Mouse (Mus musculus) frontal cortex, adult 2 months (tissue): ENCODE measurements around the gene Uhmk1. TPM values are rescaled to one million over a fixed set of nuclear protein-coding genes. Genes with fewer than 3 reads are reported as not detected.
"Not testable (repeated sequence)": the region's sequence is repeated elsewhere in the genome, so short reads cannot be mapped to it uniquely, and the experiment has no call there.

Experiments used
- DNase-seq, 2 experiments: peaks; one replicate each; pipeline ENCODE4 v3.0.0; 2022; ENCODE audit warnings: low spot score in 1 of 2; ENCODE audit errors: extremely low spot score in 1 of 2
- polyA plus RNA-seq: library from polyadenylated mRNA; depleted of rRNA; stranded (reverse); fragments of >200 nt; gene quantifications from 2 replicates; pipeline ENCODE4 v1.2.3, GENCODE M21; 2012; rRNA removed

Gene Uhmk1
- polyA plus RNA-seq: 75.1 and 75.6 TPM in 2 replicates

GRCm38 (mm10) chr1:170214757-170215522, at the start of gene Uhmk1:
Gene Uhmk1 (minus strand): TSS chr1:170215397.
- peak; percentile 67 to 89 for DNase-seq

GRCm38 (mm10) chr1:170255560-170255910, 40.3 kb upstream of the Uhmk1 start:
- peak; percentile 81 to 91 for DNase-seq

DNA sequence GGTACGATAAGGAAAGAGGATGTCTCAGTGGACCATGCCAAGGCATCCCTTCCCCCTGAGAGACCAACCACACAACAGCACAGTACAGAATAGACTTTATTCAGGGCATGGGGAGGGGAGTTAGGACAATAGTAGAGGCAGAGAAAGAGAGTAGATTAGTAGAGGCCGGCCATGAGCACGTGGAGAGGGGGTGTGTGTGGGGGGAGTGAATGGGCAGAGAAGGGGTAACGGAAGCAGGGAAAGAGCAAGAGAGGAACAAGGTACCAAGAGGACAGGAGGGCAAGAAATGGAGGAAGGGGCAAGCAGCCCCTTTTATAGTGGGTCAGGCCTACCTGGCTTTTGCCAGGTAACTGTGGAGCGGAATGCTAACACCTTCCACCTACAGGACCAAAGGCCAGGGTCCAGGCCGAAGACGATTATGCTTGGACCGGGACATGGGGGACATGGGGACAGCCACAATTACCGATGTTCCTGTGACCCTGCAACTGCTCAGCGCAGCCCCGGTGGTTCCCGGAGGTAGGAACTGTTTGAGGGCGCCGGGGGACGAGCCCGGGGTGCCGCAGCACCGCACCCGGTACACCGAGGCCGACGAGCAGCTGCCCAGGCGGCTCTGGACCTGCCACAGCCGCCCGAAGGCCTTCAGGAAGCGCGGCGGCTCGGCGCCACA, 39.8 kb upstream of the Uhmk1 start:
- DNase-seq: no peak

DNA sequence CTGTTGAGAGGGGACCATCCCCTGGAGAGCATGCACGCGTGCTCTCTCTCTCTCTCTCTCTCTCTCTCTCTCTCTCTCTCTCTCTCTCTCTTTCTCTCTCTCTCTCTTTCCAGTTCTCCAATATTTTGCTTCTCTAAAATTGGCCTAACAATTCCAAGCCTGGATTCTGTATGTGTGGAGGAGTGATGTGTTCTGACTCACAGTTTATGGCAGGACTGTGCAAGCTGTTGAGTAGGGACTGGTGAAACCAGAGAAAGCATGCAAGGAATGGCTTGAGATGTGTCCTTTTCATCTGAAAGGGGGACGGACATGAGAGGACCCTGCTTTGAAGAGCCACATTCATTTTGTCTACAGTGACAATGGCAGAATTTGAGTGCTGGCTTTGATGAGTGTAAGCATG, 29.8 kb upstream of the Uhmk1 start:
- DNase-seq: peak in 1 of 2 experiments; percentile 44

DNA sequence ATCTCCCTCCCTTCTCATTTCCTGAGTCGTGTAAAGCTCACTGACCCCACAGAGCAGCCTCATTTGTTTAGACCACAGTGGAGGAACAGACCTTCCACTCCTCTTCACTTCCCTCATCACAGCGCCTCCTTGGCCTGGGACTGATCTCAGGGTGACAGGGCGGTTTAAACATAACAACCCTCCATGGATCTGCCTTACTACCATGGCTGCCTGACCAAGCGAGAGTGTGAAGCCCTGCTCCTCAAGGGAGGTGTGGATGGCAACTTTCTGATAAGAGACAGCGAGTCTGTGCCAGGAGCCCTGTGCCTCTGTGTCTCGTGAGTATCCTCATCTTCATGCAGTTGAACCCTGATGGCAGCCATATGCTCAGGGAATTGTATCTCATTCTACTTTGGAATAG, 17.5 kb upstream of the Uhmk1 start, which contains the start of gene Sh2d1b2:
Gene Sh2d1b2 (plus strand): TSS at position 62 of the 400 bp plus-strand sequence.
- DNase-seq: not testable (repeated sequence)

DNA sequence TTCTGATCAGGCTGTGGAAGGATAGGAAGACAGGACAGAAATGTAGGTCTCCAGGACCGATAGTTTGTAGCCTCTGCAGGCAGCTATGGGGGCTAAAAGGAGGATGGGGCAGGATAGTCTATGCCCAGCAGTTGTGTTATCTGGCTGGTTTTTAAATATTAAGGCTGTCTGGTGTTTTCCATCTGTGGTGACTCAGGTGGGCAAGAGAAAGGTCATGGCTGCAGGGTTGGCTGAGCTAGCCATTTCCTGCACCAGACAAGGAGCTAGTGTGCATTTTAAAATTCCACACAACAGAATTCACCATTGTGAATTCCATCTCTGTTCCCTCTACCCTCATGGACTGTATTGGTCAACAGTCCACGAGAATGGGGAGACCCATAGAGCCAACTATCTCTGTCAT, 8.1 kb upstream of the Uhmk1 start:
- no peak for DNase-seq

GRCm38 (mm10) chr1:170220351-170220750, 5.2 kb upstream of the Uhmk1 start:
- DNase-seq: no peak

GRCm38 (mm10) chr1:170218091-170218884, 3.1 kb upstream of the Uhmk1 start:
- peak; percentile 22 to 62 for DNase-seq

- DNase-seq: no peak
Measured at GRCm38 (mm10) chr1:170215590-170215989, 393 bp upstream of the Uhmk1 start.

- no peak for DNase-seq
Measured at GRCm38 (mm10) chr1:170214383-170214756, 827 bp downstream of the Uhmk1 start.

DNA sequence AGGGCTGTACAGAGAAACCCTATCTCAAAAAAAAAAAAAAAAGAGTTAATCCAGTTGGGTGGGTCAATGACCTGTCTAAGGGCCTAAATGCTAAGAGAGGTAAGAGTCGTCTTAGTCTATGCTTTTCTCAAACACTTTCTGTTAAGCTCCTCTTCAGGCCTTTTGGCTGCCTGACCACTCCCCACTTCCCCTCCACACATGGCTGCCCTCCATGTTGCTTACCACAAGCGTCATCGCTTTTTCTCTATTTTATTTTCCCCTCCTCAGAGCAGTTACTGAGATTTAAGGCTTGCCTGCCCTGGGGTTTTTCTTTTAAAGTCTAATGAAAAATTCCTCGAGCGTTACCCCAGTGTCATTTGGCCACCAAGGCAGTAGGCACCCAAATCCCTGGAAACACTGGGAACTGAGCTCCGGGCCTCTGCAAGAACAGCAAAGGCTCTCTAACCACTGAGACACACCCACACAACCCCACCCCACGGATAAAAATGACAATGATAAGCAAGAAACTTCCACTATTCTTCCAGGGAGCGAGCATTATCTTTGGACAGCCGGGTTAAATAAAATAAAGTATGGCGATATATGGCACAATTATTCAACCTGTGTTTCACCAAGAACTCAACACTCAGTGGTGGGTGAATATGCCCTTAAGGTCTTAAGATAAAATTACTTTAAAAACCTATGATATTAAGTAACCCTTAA, 1.9 kb downstream of the Uhmk1 start:
- no peak for DNase-seq

DNA sequence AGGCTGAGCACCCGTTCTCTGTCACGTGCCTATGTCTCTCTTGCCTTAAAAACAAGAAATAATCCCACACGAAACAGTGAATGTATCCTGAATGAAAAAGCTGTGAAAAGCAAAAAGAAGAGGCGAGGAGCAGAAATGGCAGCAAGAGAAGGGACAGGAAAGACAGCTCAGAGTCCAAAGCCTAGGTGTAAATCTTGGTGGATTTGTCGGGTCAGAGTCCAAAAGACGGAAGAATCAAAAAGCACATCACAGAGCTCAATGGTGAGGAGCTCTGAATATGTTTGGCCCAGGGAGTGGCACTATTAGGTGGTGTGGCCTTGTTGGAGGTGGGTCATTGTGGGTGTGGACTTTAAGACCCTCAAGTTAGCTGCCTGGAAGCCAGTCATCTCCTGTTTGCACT, 8.8 kb downstream of the Uhmk1 start:
- DNase-seq: no peak

GRCm38 (mm10) chr1:170200379-170200778, 14.8 kb downstream of the Uhmk1 start:
- DNase-seq: peak in 1 of 2 experiments; percentile 56

GRCm38 (mm10) chr1:170196211-170196610, 19.0 kb downstream of the Uhmk1 start:
- no peak for DNase-seq

GRCm38 (mm10) chr1:170191925-170192324, 23.3 kb downstream of the Uhmk1 start:
- DNase-seq: no peak

GRCm38 (mm10) chr1:170190225-170190624, 25.0 kb downstream of the Uhmk1 start:
- no peak for DNase-seq

- DNase-seq: peak; percentile 33 to 46
Measured at GRCm38 (mm10) chr1:170188601-170189000, 26.6 kb downstream of the Uhmk1 start.

- DNase-seq: peak; percentile 31 to 72
Measured at GRCm38 (mm10) chr1:170186531-170186930, 28.7 kb downstream of the Uhmk1 start.

DNA sequence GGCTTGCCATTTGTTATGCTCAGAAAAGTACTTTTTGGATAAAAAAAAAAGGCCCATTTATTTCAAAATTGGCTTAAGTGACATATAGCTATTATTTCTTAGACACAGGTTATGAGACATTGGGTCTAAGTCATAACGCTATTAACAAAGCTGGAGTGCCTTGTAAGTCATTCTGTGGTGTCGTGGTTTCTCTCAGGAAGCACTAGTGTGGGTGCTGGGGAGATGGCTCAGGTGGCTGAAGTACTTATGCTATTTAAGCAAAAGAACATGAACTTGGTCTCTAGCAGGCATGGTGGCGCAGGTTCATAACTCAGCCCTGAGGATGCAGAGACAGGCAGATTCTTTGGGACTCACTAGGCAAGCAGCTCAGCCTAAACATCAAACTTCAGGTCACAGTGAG, 30.1 kb downstream of the Uhmk1 start:
- DNase-seq: no peak

DNA sequence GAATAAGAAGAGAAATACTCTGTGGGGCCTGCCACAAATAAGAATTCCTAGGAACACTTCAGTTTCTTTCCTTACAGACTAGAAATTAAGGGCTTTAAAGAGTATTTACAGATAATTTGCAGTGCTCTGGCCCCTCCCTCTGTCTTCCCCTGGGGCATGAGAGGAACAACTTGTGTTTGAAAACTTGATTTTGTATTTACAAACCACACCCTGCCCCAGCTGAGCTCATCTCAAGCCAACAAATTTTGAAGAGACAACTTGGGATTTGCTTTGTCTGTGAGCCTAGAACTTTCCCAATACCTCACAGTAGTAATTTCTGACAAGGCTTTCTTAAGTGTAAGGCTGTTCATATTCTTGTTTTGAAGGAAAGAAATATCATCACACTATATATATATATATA, 32.5 kb downstream of the Uhmk1 start:
- no peak for DNase-seq
